Mouse (Mus musculus): ENCODE measurements around the gene Hist1h2bg.
A peak's percentile ranks its signal among the peaks of the same experiment; 100 is the strongest.
"Not testable (repeated sequence)": the region's sequence is repeated elsewhere in the genome, so short reads cannot be mapped to it uniquely, and the experiment has no call there.

The Hist1h2bg gene

DNA sequence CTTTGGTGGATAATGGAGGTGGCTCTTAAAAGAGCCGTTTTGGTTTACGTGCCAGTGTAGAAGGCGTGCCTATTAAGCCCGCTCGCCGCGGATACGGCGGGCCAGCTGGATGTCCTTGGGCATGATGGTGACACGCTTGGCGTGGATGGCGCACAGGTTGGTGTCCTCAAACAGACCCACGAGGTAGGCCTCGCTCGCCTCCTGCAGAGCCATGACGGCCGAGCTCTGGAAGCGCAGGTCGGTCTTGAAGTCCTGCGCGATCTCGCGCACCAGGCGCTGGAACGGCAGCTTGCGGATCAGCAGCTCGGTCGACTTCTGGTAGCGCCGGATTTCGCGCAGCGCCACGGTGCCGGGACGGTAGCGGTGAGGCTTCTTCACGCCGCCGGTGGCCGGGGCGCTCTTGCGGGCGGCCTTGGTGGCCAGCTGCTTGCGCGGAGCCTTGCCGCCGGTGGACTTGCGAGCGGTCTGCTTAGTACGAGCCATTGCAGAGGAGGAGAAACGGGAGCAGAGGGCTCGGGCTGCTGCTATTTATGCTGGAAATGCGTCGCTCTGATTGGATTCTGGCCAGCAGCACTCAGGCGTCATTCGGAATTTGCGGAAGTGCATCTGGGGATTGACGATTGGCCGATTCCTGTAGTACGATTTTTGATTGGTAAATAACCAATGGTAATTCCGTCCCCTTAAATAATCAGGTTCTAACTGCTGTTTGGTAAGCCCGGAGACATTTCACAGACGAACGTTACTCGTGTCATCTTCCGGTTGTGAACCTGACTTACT is 9.1 kb upstream of the Hist1h2bg start, which contains the start of gene Hist1h3e:
Gene Hist1h3e (minus strand): TSS at position 487 of the 777 bp plus-strand sequence.
- peak; percentile 99 for DNase-seq (ENCODE audit: low read depth, low spot score)

DNA sequence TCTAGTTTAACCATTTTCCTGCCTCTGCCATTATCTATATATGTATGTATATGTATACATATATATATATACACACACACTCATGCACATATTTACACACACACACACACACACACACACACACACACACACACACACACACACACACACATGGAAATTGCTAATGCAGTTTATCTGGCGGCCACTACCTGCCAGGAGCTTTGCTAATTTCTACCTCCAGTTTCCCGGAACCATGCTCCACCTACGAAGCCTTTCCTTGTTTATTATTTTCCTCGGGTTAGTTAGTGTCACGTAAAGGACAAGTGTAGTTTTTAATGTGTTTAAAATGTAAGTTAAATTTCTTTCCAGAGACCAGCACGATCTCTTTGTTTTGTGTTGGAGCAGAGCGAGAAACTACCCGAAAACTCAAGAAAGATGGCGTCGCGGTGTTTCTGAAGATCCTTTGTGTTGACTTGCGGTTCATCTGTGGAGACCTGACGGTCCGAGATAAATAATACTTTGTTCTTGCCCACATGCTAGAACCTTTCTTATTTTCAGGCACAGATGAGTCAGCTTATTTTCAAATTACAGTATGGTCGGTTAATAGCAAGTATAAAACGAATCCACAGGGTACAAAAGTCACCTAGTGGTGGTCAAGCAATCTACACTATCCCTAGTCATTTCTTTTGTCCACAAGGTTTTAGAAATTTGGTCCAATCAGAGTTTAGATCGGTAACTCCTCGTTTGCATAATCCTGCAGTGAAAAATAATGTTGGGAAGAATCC is 8.3 kb upstream of the Hist1h2bg start:
- DNase-seq (ENCODE audit: low read depth, low spot score), result peak; percentile 89

DNA sequence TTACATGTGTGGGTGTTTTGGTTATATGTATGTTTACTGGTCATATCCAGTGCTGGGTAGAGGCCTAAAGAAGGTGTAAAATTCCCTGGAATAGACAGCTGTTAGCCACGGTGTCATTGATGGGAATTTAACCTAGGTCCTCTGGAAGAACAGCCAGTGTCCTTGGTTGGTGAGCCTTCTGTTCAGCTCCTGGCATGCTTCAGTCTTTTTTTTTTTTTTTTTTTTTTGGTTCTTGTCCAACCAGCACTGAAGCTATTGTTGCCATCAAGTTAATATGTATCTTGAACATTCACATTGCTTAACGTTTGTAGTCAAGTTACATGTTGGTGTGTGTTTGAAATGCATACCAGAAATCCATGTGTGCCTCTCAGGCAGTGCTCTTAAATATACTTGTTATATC is 6.7 kb upstream of the Hist1h2bg start:
- DNase-seq (ENCODE audit: low read depth, low spot score), result no peak

GRCm38 (mm10) chr13:23570261-23571021 is 755 bp upstream of the Hist1h2bg start:
- not testable (repeated sequence) for DNase-seq (ENCODE audit: low read depth, low spot score)

DNA sequence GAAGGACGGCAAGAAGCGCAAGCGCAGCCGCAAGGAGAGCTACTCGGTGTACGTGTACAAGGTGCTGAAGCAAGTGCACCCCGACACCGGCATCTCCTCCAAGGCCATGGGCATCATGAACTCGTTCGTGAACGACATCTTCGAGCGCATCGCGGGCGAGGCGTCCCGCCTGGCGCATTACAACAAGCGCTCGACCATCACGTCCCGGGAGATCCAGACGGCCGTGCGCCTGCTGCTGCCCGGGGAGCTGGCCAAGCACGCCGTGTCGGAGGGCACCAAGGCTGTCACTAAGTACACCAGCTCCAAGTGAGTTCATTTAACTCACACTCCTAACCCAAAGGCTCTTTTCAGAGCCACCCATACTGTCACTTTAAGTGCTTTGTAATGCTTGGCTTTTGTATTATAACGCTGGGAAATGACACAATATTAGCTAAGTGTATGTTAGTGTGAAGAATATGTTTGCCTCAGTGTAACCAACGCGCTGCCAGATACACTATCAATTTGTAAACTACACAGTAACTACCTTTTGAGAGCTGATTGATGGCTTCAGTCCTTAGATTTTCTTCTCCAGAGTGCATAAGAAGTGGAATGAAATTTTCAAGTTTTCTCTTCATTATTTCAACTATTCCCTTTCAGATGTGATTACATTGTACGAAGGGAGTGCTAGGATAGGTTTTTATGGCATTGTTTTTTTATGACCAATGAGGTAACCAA is 465 bp downstream of the Hist1h2bg start:
- not testable (repeated sequence) for DNase-seq (ENCODE audit: low read depth, low spot score)

GRCm38 (mm10) chr13:23572218-23573033 is 1.2 kb downstream of the Hist1h2bg start:
- no peak for DNase-seq (ENCODE audit: low read depth, low spot score)

DNA sequence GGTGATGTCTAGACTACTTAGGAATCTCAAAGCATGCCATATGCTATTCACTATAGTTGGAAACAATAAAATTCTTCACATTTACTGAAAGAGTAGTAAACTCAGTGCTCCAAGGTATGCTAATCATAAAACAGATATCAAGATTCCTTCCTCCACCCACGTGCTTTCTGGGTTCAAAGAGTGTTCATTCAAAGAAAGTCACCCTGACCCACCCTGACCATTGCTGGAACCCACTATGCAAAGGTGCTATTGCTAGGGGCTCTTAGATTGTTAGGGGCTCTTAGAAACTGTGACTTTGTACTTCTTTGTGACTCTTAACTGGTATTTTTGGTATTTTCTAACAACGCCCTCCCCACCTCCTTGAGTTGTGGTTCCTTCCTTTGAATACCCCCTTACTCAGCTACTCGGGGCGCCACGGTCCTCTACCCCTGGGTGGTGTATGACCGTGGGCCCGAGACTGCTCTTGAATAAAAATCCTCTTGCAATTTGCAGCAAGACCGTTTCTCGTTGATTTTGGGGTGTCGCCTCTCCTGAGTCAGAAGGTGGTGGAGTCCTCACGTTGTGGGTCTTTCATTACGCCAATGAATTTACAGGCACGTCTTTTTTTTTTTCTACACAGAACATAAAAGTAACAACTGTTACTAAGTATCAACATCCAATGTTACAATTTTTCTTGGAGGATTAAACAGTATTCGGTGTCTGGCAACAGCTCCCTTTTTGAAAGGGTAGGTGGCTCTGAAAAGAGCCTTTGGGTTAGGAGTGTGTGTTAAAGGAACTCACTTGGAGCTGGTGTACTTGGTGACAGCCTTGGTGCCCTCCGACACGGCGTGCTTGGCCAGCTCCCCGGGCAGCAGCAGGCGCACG is 2.1 kb downstream of the Hist1h2bg start:
- not testable (repeated sequence) for DNase-seq (ENCODE audit: low read depth, low spot score)

DNA sequence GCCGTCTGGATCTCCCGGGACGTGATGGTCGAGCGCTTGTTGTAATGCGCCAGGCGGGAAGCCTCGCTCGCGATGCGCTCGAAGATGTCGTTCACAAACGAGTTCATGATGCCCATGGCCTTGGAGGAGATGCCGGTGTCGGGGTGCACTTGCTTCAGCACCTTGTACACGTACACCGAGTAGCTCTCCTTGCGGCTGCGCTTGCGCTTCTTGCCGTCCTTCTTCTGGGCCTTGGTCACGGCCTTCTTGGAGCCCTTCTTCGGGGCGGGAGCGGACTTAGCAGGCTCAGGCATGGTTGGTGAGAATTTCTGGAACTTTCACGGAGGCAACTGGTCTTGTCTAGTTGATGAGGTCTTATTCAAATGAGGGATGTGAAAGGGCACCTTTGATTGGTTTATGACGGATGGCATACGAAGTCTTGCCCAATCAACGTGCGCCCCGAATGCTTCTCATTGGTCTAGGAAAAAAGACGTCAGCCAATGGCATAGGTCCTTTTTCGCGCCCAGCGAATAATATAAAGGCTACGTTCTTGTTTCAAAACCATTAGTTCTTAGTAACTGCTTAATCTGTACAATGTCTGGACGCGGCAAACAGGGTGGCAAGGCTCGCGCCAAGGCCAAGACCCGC is 2.8 kb downstream of the Hist1h2bg start, which contains the start of the genes Hist1h2bf and Hist1h2ad:
Gene Hist1h2bf (minus strand): TSS at position 299 of the 627 bp plus-strand sequence.
Gene Hist1h2ad (plus strand): TSS at position 484 of the 627 bp plus-strand sequence.
- DNase-seq (ENCODE audit: low read depth, low spot score), result peak; percentile 99

GRCm38 (mm10) chr13:23574546-23575170 is 3.5 kb downstream of the Hist1h2bg start:
- DNase-seq (ENCODE audit: low read depth, low spot score), result not testable (repeated sequence)

DNA sequence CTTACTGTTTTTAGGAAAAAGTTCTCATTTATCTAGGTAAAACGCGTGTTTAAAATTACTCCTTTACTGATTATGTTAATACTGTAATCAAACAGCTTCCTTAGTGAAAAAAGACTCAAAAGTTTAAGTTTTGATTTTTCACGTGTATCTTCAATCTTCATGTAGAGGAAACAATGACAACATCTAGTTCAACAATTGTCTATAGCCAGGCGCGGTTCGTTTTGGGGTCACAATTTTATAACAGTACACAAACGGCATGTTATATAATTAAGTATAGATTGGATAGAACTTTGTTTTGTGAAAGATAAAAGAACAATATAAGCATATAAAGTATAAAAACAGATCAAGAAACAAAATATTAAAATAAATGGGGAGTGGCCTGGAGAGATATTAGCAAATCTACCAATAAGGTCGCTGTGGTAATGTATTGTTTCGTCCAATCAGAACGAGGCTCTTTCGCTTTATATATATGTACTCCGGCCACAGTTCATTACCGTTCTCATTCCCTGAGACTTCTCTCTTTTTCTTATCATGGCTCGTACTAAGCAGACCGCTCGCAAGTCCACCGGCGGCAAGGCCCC is 4.2 kb downstream of the Hist1h2bg start, which contains the start of gene Hist1h3d:
Gene Hist1h3d (plus strand): TSS at position 493 of the 581 bp plus-strand sequence.
- DNase-seq (ENCODE audit: low read depth, low spot score), result peak; percentile 91

DNA sequence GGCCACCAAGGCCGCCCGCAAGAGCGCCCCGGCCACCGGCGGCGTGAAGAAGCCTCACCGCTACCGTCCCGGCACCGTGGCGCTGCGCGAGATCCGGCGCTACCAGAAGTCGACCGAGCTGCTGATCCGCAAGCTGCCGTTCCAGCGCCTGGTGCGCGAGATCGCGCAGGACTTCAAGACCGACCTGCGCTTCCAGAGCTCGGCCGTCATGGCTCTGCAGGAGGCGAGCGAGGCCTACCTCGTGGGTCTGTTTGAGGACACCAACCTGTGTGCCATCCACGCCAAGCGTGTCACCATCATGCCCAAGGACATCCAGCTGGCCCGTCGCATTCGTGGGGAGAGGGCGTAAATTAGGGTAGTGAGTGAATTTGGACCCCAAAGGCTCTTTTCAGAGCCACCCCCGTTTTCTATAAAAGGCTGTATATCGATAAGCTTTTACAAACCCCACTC is 4.7 kb downstream of the Hist1h2bg start:
- not testable (repeated sequence) for DNase-seq (ENCODE audit: low read depth, low spot score)

- DNase-seq (ENCODE audit: low read depth, low spot score), result no peak
Observed at GRCm38 (mm10) chr13:23576351-23576881, 5.2 kb downstream of the Hist1h2bg start.

- no peak for DNase-seq (ENCODE audit: low read depth, low spot score)
Observed at GRCm38 (mm10) chr13:23576906-23577639, 5.9 kb downstream of the Hist1h2bg start.

DNA sequence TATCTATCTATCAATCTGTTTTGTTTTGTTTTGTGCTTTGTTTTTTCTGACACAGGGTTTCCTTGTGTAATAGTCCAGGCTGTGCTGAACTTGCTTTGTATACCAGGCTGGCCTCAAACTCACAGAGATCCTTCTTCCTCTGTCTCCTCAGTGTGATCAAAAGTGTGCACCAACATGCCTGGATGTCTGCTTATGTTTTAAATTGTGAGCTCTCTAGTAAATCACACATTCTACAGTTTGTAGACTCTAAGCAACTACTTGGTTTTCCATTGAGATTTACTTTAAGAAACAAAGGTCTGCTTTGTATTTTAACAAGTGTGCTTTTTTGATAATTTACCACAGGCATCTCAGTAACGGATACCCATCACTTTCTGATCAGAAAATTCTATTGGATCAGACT is 6.6 kb downstream of the Hist1h2bg start:
- no peak for DNase-seq (ENCODE audit: low read depth, low spot score)

DNA sequence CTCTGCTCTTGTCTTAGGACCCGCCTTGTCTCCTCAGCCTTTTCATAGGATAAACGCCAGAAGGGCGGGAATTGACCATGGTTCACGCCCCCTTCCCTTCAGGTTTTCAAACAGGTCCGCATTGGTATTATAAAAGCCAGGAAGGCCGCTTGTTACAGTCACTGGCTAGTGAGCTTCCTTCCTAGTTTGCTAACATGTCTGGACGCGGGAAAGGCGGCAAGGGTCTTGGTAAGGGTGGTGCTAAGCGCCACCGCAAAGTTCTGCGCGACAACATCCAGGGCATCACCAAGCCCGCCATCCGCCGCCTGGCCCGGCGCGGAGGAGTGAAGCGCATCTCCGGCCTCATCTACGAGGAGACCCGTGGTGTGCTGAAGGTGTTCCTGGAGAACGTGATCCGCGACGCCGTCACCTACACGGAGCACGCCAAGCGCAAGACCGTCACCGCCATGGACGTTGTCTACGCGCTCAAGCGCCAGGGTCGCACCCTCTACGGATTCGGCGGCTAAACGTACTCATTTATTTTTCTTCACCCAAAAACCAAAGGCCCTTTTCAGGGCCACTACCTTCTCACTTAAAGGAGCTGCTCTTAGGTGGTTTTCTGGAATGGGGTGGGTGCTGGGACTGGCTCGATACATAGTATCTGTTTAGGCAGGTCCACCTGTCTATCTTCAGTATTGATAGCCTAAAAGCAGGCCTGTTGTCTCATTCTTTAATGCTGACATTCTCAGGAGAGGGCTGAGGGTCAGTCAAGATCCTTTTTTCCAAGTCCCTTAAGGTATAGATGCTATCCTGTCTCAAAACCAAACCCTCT is 10.4 kb downstream of the Hist1h2bg start, which contains the start of gene Hist1h4d:
Gene Hist1h4d (plus strand): TSS at position 191 of the 811 bp plus-strand sequence.
- peak; percentile 99 for DNase-seq (ENCODE audit: low read depth, low spot score)

All from brain, adult 2 months (tissue).